Mouse (Mus musculus) fat pad, adult 2 months (tissue): ENCODE measurements around the gene Spryd3.
A peak's percentile ranks its signal among the peaks of the same experiment; 100 is the strongest.

ENCODE experiments used
- DNase-seq: peaks from one replicate; pipeline ENCODE4 v3.0.0-alpha.2; 2011; ENCODE audit warnings: low read depth, low spot score; ENCODE audit errors: extremely low read depth

Gene Spryd3

DNA sequence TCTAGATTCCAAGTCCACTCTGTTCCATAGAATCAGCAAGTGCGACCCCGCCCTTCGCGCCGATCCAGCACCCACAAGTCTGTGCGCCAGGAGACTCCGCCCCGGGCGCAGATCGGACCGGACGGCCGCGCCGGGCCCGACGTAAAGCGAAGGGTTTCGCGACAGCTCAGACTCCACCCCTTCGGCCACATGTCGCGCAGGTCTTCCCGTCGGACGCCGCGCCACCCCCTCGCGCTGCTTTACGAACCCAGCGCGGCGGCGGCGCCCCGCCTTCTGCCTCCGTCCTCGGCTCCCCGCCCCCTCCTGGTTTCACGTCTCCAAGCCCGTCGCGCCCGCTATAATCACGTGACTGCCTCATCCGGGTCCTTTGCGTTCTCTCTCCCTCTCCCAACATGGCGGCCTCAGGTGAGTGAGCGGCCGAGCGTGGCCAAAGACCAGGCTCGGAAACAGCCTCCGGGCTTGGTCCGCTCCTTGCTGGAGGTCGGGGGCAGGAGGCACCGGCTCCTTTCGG lies 62.4 kb downstream of the Spryd3 start, which contains the start of gene Eif4b:
TSS of gene Eif4b (plus strand) at position 215 of the 511 bp plus-strand sequence.
- peak; percentile 73 for DNase-seq

GRCm38 (mm10) chr15:102072963-102073558 lies 63.0 kb downstream of the Spryd3 start:
- no peak for DNase-seq

DNA sequence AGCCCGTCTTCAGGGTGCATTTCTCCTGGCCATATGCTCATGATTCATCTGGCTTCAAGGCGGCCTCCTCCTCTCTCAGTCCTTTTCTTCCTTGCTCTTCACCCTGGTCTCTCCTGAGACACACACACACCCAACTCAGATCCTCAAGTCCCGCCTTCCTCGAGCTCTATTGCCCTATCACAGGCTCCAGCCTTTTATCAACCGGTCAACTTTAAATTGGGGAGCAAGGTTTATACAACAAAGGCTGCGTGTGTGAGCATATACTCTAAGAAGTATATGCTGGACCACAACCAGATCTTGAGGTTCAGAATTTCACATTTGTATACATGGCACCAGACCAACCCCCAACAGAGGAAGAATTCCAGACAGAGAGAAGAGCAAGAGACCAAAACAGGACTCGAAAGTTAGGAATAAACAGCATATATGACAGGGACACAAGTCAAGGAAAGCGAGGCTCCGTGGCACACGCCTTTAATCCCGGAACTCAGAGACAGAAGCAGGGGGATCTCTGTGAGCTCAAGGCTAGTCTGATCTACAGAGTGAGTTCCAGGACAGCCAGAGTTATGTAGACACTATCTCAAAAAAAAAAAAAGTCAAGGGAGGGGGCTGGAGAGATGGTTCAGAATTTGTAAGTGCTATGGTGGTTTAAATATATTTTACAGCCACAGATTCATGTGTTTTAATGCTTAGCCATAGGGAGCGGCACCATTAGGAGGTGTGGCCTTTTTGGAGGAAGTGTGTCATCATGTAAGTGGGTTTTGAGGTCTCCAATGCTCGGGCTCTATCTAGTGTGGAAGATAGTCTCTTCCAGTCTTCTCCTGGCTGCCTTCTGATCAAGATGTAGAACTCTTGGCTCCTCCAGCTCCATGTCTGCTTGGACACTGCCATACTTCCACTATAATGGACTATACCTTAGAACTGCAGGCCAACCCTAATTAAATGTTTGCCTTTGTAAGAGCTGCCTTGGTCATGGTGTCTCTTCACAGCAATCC lies 65.3 kb downstream of the Spryd3 start:
- DNase-seq: no peak
